Mouse (Mus musculus) MEL (cell line): ENCODE data around the gene Irgm2. TPM values are rescaled to one million over a fixed set of nuclear protein-coding genes. Genes with fewer than 3 reads are reported as not detected.
"Not testable (repeated sequence)": the region's sequence is repeated elsewhere in the genome, so short reads cannot be mapped to it uniquely, and the experiment has no call there.

Experiments
- DNase-seq: peaks from one replicate; pipeline ENCODE4 v3.0.0; 2011; ENCODE audit warnings: low read depth, low spot score
- H3K27ac ChIP-seq: 2 replicates; pipeline ENCODE4 v1.5.1; 2012; ENCODE audit warnings: low read depth, mild to moderate bottlenecking, control low read depth, low read length, moderate library complexity; ENCODE audit not compliant: control insufficient read depth
- H3K27me3 ChIP-seq, 2 experiments: fragments of 150-350 bp in 1 of 2; sonication (generic) in 1 of 2; 2 replicates each; pipeline ENCODE4 v1.6.1; 2012; ENCODE audit warnings: low read length in 2 of 2, mild to moderate bottlenecking in 2 of 2, improper control_type of control experiment in 1 of 2, moderate library complexity in 1 of 2; ENCODE audit not compliant: insufficient read depth in 2 of 2, control insufficient read depth in 1 of 2
- H3K36me3 ChIP-seq, 2 experiments: 2 replicates each; pipeline ENCODE4 v1.6.1; 2012 to 2014; ENCODE audit warnings: low read length in 2 of 2, improper control_type of control experiment in 1 of 2, inconsistent platforms in 1 of 2, mild to moderate bottlenecking in 1 of 2; ENCODE audit not compliant: insufficient read depth in 2 of 2, control insufficient read depth in 1 of 2
- H3K4me1 ChIP-seq, 2 experiments: fragments of 150-350 bp in 1 of 2; sonication (generic) in 1 of 2; 2 replicates each; pipeline ENCODE4 v1.6.1; 2012; ENCODE audit warnings: low read length in 2 of 2, improper control_type of control experiment in 1 of 2, mild to moderate bottlenecking in 1 of 2; ENCODE audit not compliant: insufficient read depth in 2 of 2, control insufficient read depth in 1 of 2
- H3K4me3 ChIP-seq, 2 experiments: fragments of 150-350 bp in 1 of 2; sonication (generic) in 1 of 2; 2 replicates each; pipeline ENCODE4 v1.5.1; 2012; ENCODE audit warnings: low read depth in 2 of 2, low read length in 2 of 2, mild to moderate bottlenecking in 2 of 2, moderate library complexity in 2 of 2, control low read depth in 1 of 2, improper control_type of control experiment in 1 of 2; ENCODE audit not compliant: control insufficient read depth in 1 of 2, insufficient read depth in 1 of 2
- H3K79me2 ChIP-seq: 2 replicates; pipeline ENCODE4 v1.6.1; 2012; ENCODE audit warnings: mild to moderate bottlenecking, low read length, moderate library complexity; ENCODE audit not compliant: control insufficient read depth, poor library complexity, insufficient read depth
- H3K9ac ChIP-seq: 2 replicates; pipeline ENCODE4 v1.6.1; 2012; ENCODE audit warnings: low read depth, mild to moderate bottlenecking, control low read depth, low read length, moderate library complexity; ENCODE audit not compliant: control insufficient read depth, poor library complexity, severe bottlenecking
- H3K9me3 ChIP-seq: fragments of 150-350 bp; sonication (generic); replicated peaks from 2 replicates; pipeline ENCODE4 v1.6.1; 2012; ENCODE audit warnings: mild to moderate bottlenecking, low read length, improper control_type of control experiment, moderate library complexity; ENCODE audit not compliant: insufficient read depth
- CHD1 ChIP-seq: IDR thresholded peaks from 2 replicates; pipeline ENCODE4 v1.6.1; 2012; ENCODE audit warnings: low read depth, mild to moderate bottlenecking, inconsistent platforms, low read length, improper control_type of control experiment
- CTCF ChIP-seq, 3 experiments: IDR thresholded peaks in 2 of 3; conservative IDR thresholded peaks in 1 of 3; 2 replicates each; pipeline ENCODE4 v1.5.1; 2011 to 2012; ENCODE audit warnings: low read length in 3 of 3, low read depth in 2 of 3, mild to moderate bottlenecking in 2 of 3, improper control_type of control experiment in 1 of 3, inconsistent platforms in 1 of 3, mixed read lengths in 1 of 3, moderate library complexity in 1 of 3; ENCODE audit not compliant: control insufficient read depth in 1 of 3, insufficient read depth in 1 of 3, poor library complexity in 1 of 3, severe bottlenecking in 1 of 3
- ETS1 ChIP-seq: IDR thresholded peaks from 2 replicates; pipeline ENCODE4 v1.6.1; 2012; ENCODE audit warnings: low read depth, mild to moderate bottlenecking, inconsistent platforms, low read length, improper control_type of control experiment, moderate library complexity
- HCFC1 ChIP-seq: IDR thresholded peaks from 2 replicates; pipeline ENCODE4 v1.6.1; 2012; ENCODE audit warnings: low read depth, mild to moderate bottlenecking, inconsistent platforms, low read length, improper control_type of control experiment, moderate library complexity
- JUND ChIP-seq: IDR thresholded peaks from 2 replicates; pipeline ENCODE4 v1.6.1; 2011; ENCODE audit warnings: low read depth, mild to moderate bottlenecking, improper control_type of control experiment, low read length
- MAX ChIP-seq: IDR thresholded peaks from 2 replicates; pipeline ENCODE4 v1.6.1; 2011; ENCODE audit warnings: low read length, improper control_type of control experiment
- MXI1 ChIP-seq: IDR thresholded peaks from 2 replicates; pipeline ENCODE4 v1.6.1; 2011; ENCODE audit warnings: mild to moderate bottlenecking, low read depth, low read length, improper control_type of control experiment
- MYB ChIP-seq: IDR thresholded peaks from 2 replicates; pipeline ENCODE4 v1.6.1; 2011; ENCODE audit warnings: mild to moderate bottlenecking, low read depth, low read length, improper control_type of control experiment
- MYC ChIP-seq: IDR thresholded peaks from 2 replicates; pipeline ENCODE4 v1.6.1; 2011; ENCODE audit warnings: low read depth, mild to moderate bottlenecking, low read length, improper control_type of control experiment, moderate library complexity
- NELFE ChIP-seq: IDR thresholded peaks from 2 replicates; pipeline ENCODE4 v1.6.1; 2011; ENCODE audit warnings: low read depth, low read length, improper control_type of control experiment
- POLR2A ChIP-seq, 2 experiments: IDR thresholded peaks; 2 replicates each; pipeline ENCODE4 v1.6.1; 2011 to 2012; ENCODE audit warnings: low read length in 2 of 2, mild to moderate bottlenecking in 2 of 2, control low read depth in 1 of 2, improper control_type of control experiment in 1 of 2, low read depth in 1 of 2, moderate library complexity in 1 of 2; ENCODE audit not compliant: control insufficient read depth in 1 of 2, insufficient read depth in 1 of 2, poor library complexity in 1 of 2
- RAD21 ChIP-seq: IDR thresholded peaks from 2 replicates; pipeline ENCODE4 v1.6.1; 2011; ENCODE audit warnings: mild to moderate bottlenecking, low read depth, low read length, improper control_type of control experiment
- RCOR1 ChIP-seq: IDR thresholded peaks from 2 replicates; pipeline ENCODE4 v1.6.1; 2012; ENCODE audit warnings: low read depth, mild to moderate bottlenecking, inconsistent platforms, low read length, improper control_type of control experiment
- SIN3A ChIP-seq: IDR thresholded peaks from 2 replicates; pipeline ENCODE4 v1.6.1; 2012; ENCODE audit warnings: low read length, improper control_type of control experiment, inconsistent platforms
- SMC3 ChIP-seq: IDR thresholded peaks from 2 replicates; pipeline ENCODE4 v1.6.1; 2011; ENCODE audit warnings: low read depth, low read length, improper control_type of control experiment
- TAL1 ChIP-seq: IDR thresholded peaks from 2 replicates; pipeline ENCODE4 v1.6.1; 2012; ENCODE audit warnings: mild to moderate bottlenecking, inconsistent platforms, low read length, moderate library complexity, mixed read lengths
- TBP ChIP-seq: IDR thresholded peaks from 2 replicates; pipeline ENCODE4 v1.8.0; 2011; ENCODE audit warnings: low read depth, low read length, improper control_type of control experiment
- TCF12 ChIP-seq: IDR thresholded peaks from 2 replicates; pipeline ENCODE4 v1.6.1; 2014; ENCODE audit warnings: low read depth, mild to moderate bottlenecking, inconsistent platforms, low read length, improper control_type of control experiment, moderate library complexity
- polyA plus RNA-seq, 2 experiments: library from polyadenylated mRNA; stranded (reverse) in 1 of 2; unstranded in 1 of 2; fragments of >175 nt in 1 of 2; fragments of >200 nt in 1 of 2; gene quantifications; 2 replicates each; pipeline versions ENCODE4 v1.2.1 to v1.2.4; 2012; ENCODE audit warnings: low replicate concordance in 2 of 2, low read depth in 1 of 2; ENCODE audit not compliant: insufficient read length in 2 of 2, insufficient read depth in 1 of 2, missing spikeins in 1 of 2
- total RNA-seq: library from RNA; depleted of rRNA; stranded (reverse); fragments of 300-350 nt; gene quantifications from 2 replicates; pipeline ENCODE4 v1.2.3, GENCODE M21; 2012; rRNA removed

Irgm2 gene
- total RNA-seq (0.49 and 1.1 TPM in 2 replicates), polyA plus RNA-seq (1 to 10 TPM in 1 of 2 experiments, not detected in 1; 1.1 TPM)

DNA sequence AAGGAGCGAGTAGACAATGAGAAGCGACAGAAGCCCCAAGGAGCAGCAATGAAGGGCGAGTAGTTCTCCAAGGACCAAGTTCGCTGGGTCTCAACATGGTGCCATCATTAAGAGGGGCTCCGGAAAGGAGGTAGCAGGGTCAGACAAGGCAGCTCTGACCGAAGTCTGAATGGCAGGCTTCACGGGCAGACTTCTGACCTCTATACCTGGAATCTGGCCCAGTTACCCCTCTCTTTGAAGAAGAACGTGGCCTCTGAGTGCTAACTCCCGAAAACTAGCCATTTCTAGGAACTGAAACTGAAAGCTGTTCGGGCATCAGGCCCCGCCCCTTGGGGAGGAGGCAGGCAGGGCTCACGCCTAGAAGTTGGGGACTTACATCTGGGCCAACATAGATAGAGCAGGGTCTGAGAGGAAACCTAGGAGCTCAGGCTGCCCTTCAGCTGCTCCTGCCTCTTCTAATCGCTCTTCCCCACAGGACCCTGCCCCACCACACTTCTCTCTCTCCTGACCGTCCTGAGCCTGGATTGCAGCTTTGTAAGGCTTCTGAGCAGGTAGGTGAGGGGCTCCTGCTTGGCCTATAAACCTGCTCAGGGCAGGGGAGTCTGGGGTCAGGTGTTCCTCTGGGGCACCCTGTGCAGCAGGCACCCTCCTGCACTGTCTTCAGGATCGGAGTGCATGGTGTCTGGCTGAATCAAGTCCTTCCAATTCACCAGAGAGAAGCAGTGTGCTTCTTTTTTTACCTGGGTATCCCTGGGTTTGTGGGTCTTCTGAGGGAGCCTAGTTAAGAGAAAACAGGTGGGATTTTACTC, at the start of gene Irgm2, which contains the start of gene Igtp:
Irgm2 (plus strand) TSS at position 390 of the 809 bp plus-strand sequence.
Igtp (plus strand) TSS at position 328 of the 809 bp plus-strand sequence.
- TF ChIP-seq HCFC1: 0 out of 2 replicates have a peak, but pooled peaks have one; percentile 11
- TF ChIP-seq MXI1: peak; percentile 79
- TF ChIP-seq SIN3A: peak; percentile 78
- TF ChIP-seq TBP: 0 out of 2 replicates have a peak, but pooled peaks have one; percentile 39
- peak in 1 of 2 experiments; percentile 59; a peak in 2 of 4 replicates for TF ChIP-seq POLR2A (IDR thresholded peaks at IDR 0.05; ENCODE audit: control insufficient read depth in 1 of 2, insufficient read depth in 1 of 2, low read depth in 1 of 2, low read length in 2 of 2, poor library complexity in 1 of 2)
- peak; percentile 46 for TF ChIP-seq NELFE
- TF ChIP-seq ETS1: peak; percentile 76
- TF ChIP-seq MYC: 0 out of 2 replicates have a peak, but pooled peaks have one; percentile 34
- peak; percentile 21; the same call in 1 of the 2 replicates for TF ChIP-seq TAL1
- TF ChIP-seq, all 39 proteins: peak for 9; not testable (repeated sequence) for 30
- H3K27me3 ChIP-seq, H3K9me3 ChIP-seq, H3K36me3 ChIP-seq, H3K79me2 ChIP-seq: not testable (repeated sequence)
- peak within 1 kb of the TSS; percentile 87 for H3K9ac ChIP-seq
- peak; percentile 70 for DNase-seq
- H3K4me3 ChIP-seq: peak within 1 kb of the TSS; percentile 77 to 99
- H3K27ac ChIP-seq: peak within 1 kb of the TSS; percentile 67
- peaks cover 9 to 10% of the 10 kb centered on the region in 2 experiments; a peak in 3 of 4 replicates for H3K4me1 ChIP-seq

- Histone ChIP-seq H3K4me3 (no peak overlapping the region), H3K9ac (no peak overlapping the region), H3K27ac (no peak overlapping the region), H3K4me1 (no peaks in the 10 kb centered on the region), H3K9me3 (no peaks in the 10 kb centered on the region), H3K36me3 (peaks cover 0 to 44% of the 10 kb centered on the region in 2 experiments; a peak in 2 of 4 replicates), H3K27me3 (no peaks in the 10 kb centered on the region), H3K79me2 (no peaks in the 10 kb centered on the region)
- DNase-seq: no peak
- no peak for TF ChIP-seq SMC3
- TF ChIP-seq CHD1: no peak
- no peak for TF ChIP-seq HCFC1
- no peak for TF ChIP-seq MAX
- no peak for TF ChIP-seq JUND
- TF ChIP-seq MYB: no peak
- no peak for TF ChIP-seq RAD21
- no peak for TF ChIP-seq RCOR1
- TF ChIP-seq TCF12: no peak
- TF ChIP-seq TAL1: no peak
- no peak for TF ChIP-seq CTCF (IDR thresholded peaks at IDR 0.05 in 2 of 3, conservative IDR thresholded peaks at IDR 0.05 in 1 of 3; ENCODE audit: control insufficient read depth in 1 of 3, insufficient read depth in 1 of 3, low read depth in 2 of 3, low read length in 3 of 3, poor library complexity in 1 of 3, severe bottlenecking in 1 of 3)
Observed at GRCm38 (mm10) chr11:58155458-58155857, 44.0 kb upstream of the Irgm2 start.
